Mouse (Mus musculus) liver, postnatal 0 days (tissue): ENCODE results near the gene Slc22a14. TPM values are rescaled to one million over a fixed set of nuclear protein-coding genes. Genes with fewer than 3 reads are reported as not detected.

Source experiments
- ATAC-seq: fragments of 200-750 bp; cut with Nextera tagmentation; 2 replicates; pipeline ENCODE4 v1.8.0; 2017; ENCODE audit warnings: mild to moderate bottlenecking, moderate library complexity
- DNase-seq: peaks from one replicate; pipeline ENCODE4 v3.0.0-alpha.2; 2016
- H3K27ac ChIP-seq: fragments of 300-500 bp; sonication (generic); 2 replicates; pipeline ENCODE4 v1.5.1; 2014; ENCODE audit warnings: antibody characterized with exemption, moderate library complexity, mild to moderate bottlenecking, low read depth
- H3K27me3 ChIP-seq: fragments of 300-500 bp; sonication (generic); 2 replicates; pipeline ENCODE4 v1.6.1; 2014; ENCODE audit warnings: low read length, control low read depth, mixed read lengths; ENCODE audit not compliant: insufficient read depth
- H3K36me3 ChIP-seq: fragments of 300-500 bp; sonication (generic); replicated peaks from 2 replicates; pipeline ENCODE4 v1.6.1; 2014; ENCODE audit warnings: mild to moderate bottlenecking, control low read depth, low read length, moderate library complexity, mixed read lengths; ENCODE audit not compliant: insufficient read depth
- H3K4me1 ChIP-seq: fragments of 300-500 bp; sonication (generic); 2 replicates; pipeline ENCODE4 v1.6.1; 2014; ENCODE audit warnings: antibody characterized with exemption, mild to moderate bottlenecking, control low read depth; ENCODE audit not compliant: insufficient read depth
- H3K4me2 ChIP-seq: fragments of 300-500 bp; sonication (generic); 2 replicates; pipeline ENCODE4 v1.6.1; 2014; ENCODE audit warnings: low read depth, mild to moderate bottlenecking, low read length, moderate library complexity, mixed read lengths
- H3K4me3 ChIP-seq: fragments of 300-500 bp; sonication (generic); 2 replicates; pipeline ENCODE4 v1.5.1; 2014; ENCODE audit warnings: low read depth, low read length
- H3K9ac ChIP-seq: fragments of 300-500 bp; sonication (generic); replicated peaks from 2 replicates; pipeline ENCODE4 v1.6.1; 2014; ENCODE audit warnings: mild to moderate bottlenecking, moderate library complexity
- H3K9me3 ChIP-seq: fragments of 300-500 bp; sonication (generic); 2 replicates; pipeline ENCODE4 v1.6.1; 2016; ENCODE audit warnings: mild to moderate bottlenecking, control low read depth, low read length, mixed read lengths
- CTCF ChIP-seq: sonication (generic); IDR thresholded peaks from 2 replicates; pipeline ENCODE4 v1.5.1; 2016; ENCODE audit warnings: antibody characterized with exemption, low read depth
- EP300 ChIP-seq: IDR thresholded peaks from 2 replicates; pipeline ENCODE4 v1.6.1; 2016; ENCODE audit warnings: antibody characterized with exemption, low read depth, mild to moderate bottlenecking
- WGBS: fragments of 180-500 bp; shearing (Covaris S2); extraction: QIAGEN DNeasy Blood & Tissue Kit; methylation state at CpG from one replicate; pipeline ENCODE4 v1.1.7; 2014; ENCODE audit not compliant: insufficient replicate concordance; 5-methylcytosine and 5-hydroxymethylcytosine counted together
- polyA plus RNA-seq: library from polyadenylated mRNA; unstranded; fragments of >200 nt; fragmentation: Nextera tagmentation; extraction: Ambion mirVana; gene quantifications from 2 replicates; pipeline ENCODE4 v1.2.1, GENCODE M21; 2015

Gene Slc22a14
- polyA plus RNA-seq, 1 experiment from 2014 or later: not detected

DNA sequence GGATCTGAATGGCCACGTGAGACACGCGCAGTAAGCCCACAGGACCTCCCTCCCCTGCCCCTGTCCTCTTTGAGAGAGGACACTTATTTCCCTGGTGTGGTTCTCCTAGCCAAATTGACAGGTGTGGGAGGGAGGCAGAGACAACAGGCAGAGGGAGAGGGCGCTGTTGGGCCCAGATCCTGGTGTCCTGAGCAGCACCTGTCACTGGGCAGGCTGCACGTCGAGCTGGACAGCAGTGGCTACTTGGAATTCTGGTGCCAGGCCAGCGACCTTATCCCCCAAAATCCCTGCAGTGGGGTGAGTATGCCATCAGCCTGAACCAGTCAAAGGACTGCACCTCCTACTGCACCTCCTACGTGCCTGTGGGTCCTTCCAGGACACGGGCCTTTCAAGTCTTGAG is 222.0 kb downstream of the Slc22a14 start:
- H3K9me3 ChIP-seq: no peaks in the 10 kb centered on the region
- no peaks in the 10 kb centered on the region for H3K27me3 ChIP-seq
- DNase-seq (no peak), ATAC-seq (no peak)
- WGBS: 67% methylated on average over 9 of the region's 9 CpGs
- H3K27ac ChIP-seq: no peak overlapping the region
- TF ChIP-seq EP300 (no peak), CTCF (peak; percentile 28)
- H3K4me2 ChIP-seq: no peak overlapping the region
- no peaks in the 10 kb centered on the region for H3K4me1 ChIP-seq
- no peaks in the 10 kb centered on the region for H3K36me3 ChIP-seq
- H3K4me3 ChIP-seq: no peak overlapping the region
- H3K9ac ChIP-seq: no peak overlapping the region

DNA sequence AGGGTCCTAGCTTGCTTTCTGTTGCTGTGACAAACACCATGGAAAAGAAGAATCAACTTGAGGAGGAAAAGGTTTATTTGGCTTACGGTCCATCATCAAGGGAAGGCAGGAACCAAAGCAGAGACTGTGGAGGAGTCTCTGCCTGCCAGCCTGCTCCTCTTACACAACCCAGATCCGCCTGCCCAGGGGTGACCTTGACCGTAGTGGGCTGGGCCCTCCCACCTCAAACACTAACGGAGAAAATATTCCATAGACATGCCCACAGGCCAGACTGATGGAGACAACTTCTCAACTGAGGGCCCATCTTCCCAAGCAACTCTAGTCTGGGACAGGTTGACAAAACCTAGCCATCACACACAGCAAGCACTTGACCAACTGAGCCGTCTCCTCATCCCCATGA is 223.3 kb downstream of the Slc22a14 start:
- Histone ChIP-seq H3K27me3 (no peaks in the 10 kb centered on the region), H3K27ac (no peak overlapping the region), H3K9ac (no peak overlapping the region), H3K4me3 (no peak overlapping the region), H3K9me3 (no peaks in the 10 kb centered on the region), H3K4me2 (no peak overlapping the region), H3K36me3 (no peaks in the 10 kb centered on the region), H3K4me1 (no peaks in the 10 kb centered on the region)
- DNase-seq (no peak), ATAC-seq (peak; percentile 33; the same call in 1 of the 2 replicates)
- WGBS: 61% methylated on average over 5 of the region's 5 CpGs
- TF ChIP-seq CTCF: no peak
- TF ChIP-seq EP300: no peak

DNA sequence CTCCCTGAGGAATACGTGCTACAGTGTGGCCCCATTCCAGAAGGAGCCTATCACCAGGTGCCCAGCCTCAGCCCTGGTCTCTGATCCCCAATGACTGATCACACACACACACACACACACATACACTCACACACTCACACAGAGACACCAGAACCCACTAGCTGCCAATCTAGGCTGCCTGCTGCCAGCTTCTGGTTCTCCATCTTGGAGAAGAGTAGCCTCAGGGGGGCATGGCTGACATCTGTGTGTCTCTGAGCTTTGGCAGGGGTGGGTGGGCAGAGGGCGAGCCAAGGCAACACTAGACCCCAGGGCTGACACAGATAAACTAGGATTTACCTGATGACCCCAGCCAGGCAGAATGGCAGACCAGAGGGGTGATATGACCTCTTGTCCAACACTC is 226.5 kb downstream of the Slc22a14 start:
- H3K9ac ChIP-seq: no peak overlapping the region
- DNase-seq: no peak
- ATAC-seq: no peak
- H3K27ac ChIP-seq: no peak overlapping the region
- H3K4me3 ChIP-seq: no peak overlapping the region
- no peaks in the 10 kb centered on the region for H3K9me3 ChIP-seq
- 64% methylated on average over 2 of the region's 2 CpGs for WGBS
- TF ChIP-seq EP300 (no peak), CTCF (no peak)
- no peak overlapping the region for H3K4me2 ChIP-seq
- H3K27me3 ChIP-seq: no peaks in the 10 kb centered on the region
- no peaks in the 10 kb centered on the region for H3K4me1 ChIP-seq
- no peaks in the 10 kb centered on the region for H3K36me3 ChIP-seq

DNA sequence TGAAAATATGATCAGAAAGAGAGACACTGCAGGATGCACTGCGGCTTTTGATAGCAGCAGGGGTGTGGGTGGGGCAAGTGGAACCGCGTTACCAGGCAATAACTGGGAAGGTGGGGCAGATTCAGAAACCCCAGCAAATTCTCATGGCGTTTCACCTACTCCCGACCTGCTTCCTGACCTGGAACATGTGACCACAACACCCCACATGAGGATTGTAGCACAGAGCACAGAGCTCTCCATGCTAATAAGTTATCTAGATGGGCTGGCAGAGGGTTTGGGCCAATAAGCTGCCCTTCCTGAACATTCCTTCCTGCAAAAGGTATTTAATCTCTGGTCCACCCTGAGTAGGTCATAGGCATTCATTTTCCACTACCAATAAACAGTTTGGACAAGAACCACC is 234.7 kb downstream of the Slc22a14 start:
- H3K4me1 ChIP-seq: no peaks in the 10 kb centered on the region
- no peaks in the 10 kb centered on the region for H3K36me3 ChIP-seq
- H3K4me2 ChIP-seq: no peak overlapping the region
- no peak for ATAC-seq
- TF ChIP-seq EP300 (no peak), CTCF (no peak)
- no peak for DNase-seq
- WGBS: 43% methylated on average over 5 of the region's 5 CpGs
- H3K9ac ChIP-seq: no peak overlapping the region
- no peak overlapping the region for H3K27ac ChIP-seq
- no peaks in the 10 kb centered on the region for H3K27me3 ChIP-seq
- no peaks in the 10 kb centered on the region for H3K9me3 ChIP-seq
- no peak overlapping the region for H3K4me3 ChIP-seq

DNA sequence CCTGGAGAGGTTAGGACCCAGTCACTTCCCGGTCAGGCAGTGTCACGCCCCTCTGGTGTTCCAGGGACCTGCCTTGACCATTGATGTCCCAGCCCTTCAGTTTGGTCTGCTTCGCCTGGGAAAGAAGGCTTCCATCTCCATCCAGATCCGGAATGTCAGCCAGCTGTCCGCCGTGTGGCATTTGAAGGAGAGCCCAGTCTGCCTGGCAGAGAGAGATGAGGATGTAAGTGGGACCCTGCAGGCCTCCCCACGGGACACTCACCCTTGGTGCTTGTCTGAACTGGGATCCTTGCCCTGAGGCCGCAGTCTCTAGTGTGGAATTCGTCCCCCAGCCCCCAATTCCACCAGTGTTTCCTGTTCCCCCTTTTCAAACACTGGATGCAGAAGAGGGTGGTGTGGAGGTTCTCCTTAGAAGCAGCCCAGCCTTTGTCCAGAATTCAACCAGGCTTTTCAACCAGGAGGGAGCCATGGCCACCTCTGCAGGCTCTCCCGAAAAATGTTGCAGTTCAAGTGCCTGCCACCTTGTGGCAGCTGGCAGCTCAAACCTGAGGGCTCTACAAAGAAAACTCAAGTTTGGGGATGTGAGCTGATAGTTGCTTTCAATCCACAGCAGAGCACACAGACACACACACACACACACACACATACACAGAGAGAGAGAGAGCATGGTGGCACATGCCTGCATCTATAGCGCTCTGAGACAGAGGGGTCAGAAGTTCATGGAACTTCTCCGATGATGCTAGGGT is 236.7 kb downstream of the Slc22a14 start:
- Histone ChIP-seq H3K4me2 (no peak overlapping the region), H3K9me3 (no peaks in the 10 kb centered on the region), H3K27me3 (no peaks in the 10 kb centered on the region), H3K36me3 (no peaks in the 10 kb centered on the region), H3K4me3 (no peak overlapping the region), H3K27ac (no peak overlapping the region), H3K9ac (no peak overlapping the region), H3K4me1 (no peaks in the 10 kb centered on the region)
- 80% methylated on average over 12 of the region's 12 CpGs for WGBS
- TF ChIP-seq EP300 (no peak), CTCF (no peak)
- ATAC-seq: no peak
- DNase-seq: no peak

DNA sequence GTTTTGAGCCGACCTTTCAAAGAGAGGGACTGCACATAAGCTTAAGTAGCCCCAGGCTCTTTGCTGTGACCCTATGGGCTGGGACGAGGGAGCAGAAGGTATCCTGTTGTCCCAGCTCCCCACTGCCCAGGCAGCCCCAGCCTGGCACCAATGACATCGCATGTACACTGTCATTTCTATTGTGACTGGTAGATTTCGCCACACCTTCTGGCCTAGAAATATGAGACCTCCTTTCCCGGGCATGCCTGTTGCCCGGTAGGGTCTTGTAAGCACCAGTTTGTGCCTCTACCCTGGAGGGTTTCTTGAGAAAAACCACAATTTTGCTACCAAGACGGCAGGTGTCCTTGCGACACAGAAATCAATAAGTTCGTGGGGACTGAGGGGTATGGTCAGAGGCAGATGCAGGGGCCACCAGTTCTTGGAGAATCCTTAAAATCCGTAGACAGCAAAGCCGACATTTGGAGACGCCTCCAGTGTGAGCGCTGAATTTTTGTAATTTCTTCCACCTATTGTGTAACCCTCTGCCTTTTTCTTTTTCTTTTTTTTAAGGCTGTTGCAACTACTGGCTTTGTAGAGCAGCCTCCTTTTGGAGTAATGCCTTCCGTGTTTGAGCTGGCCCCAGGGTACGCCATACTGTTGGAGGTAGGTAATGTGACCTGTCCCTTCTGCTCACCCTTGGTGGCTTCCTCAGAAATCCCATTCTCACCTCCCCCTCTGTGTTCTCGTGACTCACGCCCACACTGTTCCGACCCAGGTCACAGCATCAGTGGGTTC is 242.6 kb downstream of the Slc22a14 start:
- Histone ChIP-seq H3K4me2 (no peak overlapping the region), H3K27ac (no peak overlapping the region), H3K36me3 (no peaks in the 10 kb centered on the region), H3K9ac (no peak overlapping the region), H3K4me3 (no peak overlapping the region), H3K4me1 (no peaks in the 10 kb centered on the region), H3K27me3 (no peaks in the 10 kb centered on the region), H3K9me3 (no peaks in the 10 kb centered on the region)
- DNase-seq: no peak
- no peak for TF ChIP-seq EP300
- no peak for TF ChIP-seq CTCF
- ATAC-seq: no peak
- WGBS: 67% methylated on average over 18 of the region's 18 CpGs
